Mouse (Mus musculus): ENCODE results near the gene Pvr.

Pvr gene

DNA sequence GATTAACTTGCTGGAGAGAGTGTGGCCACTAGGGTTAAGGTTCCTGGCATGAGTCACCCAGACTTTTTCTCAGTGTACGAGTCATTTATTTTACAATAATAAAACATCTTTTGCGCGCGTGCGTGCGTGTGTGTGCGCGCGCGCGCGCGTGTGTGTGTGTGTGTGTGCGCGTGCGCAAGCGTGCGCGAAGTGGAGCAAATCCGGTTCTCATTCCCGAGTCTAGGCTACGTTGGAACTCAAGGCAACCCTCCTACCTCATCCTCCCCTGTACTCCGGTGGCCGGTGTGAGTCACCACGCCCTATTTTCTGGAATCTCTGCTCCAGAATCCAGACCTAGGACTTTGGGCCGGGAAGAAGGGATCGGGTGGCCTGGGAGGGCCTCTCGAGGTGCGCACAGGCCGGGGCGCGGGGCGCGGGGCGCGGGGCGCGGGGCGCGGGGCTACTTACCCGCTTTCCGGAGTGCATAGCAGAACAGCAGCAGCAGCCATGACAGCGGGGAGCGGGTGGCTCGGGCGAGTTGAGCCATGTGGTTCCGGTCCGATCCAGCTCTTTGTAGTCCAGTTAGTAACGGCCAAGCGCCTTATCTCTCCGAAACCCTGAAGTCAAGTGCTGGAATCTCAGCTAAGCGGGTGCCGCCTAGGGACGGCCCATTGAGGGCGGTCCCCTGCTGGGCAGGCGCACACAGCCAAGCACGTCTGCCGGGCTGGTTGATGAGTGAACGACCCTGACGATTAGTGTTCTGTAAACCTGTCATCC is at the start of gene Pvr:
Gene Pvr (minus strand): TSS at position 655 of the 756 bp plus-strand sequence.
- in situ Hi-C loops (cut with MseI, MboI) = no loop called here

DNA sequence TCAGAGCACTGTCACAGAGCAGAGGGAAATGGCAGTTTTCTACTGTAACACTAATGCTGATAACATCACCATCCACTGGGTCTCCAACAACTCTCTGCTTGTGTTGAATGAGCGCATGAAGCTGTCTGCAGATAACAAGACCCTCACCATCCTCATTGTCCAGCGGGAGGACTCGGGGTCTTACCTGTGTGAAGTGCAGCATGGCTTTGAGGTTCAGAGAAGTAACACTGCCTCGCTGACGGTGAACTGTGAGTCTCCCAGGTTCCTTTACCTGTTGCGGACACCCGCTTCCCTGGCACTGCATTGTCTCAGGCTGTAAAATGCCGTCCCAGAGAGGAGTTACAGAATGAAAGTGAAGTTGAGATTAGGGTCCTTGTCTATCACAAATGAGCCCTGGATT is 49.2 kb upstream of the Pvr start:
- in situ Hi-C loops (cut with MseI, MboI) = no loop called here

DNA sequence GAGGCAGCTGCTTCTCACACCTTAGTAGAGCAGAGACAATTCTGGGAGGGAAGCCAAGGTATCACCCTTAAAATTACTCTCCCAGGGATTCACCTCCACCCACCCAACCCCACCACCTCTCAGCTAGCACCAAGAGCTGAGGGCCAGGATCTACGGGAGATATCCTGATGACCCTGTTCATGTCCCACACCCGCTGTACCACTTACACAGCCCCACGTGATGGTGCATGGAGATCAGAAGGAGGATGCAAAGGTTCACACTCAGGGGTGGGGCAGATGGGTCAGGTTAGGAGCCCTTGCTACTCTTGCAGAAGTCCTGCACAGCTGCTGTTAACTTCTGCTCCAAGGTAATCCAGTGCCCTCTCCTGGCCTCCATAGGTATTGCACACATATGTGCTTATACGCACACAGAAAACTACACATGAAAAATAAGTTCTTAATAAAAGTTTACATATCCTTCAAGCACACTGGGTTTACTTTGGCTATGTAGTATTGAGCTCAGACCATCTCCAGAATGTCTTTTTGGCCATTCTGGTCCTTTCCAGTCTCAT is 48.7 kb upstream of the Pvr start:
- in situ Hi-C loops (cut with MseI, MboI) = no loop called here

DNA sequence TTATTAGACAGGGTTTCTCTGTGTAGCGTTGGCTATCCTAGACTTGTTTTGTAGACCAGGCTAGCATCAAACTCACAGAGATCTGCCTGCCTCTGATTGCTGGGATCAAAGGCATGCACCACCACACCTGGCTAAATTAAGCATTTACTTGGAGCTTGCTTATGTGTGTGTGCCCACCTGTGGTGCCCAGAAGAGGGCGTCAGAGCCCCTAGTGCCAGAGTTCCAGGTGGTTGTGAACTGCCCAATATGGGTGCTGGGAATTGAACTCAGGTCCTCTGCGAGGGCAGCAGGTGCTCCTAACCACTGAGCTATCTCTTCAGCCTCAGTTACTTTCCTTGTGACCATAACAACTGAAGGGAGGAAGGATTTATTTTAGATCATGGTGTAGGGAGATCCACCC is 48.1 kb upstream of the Pvr start:
- in situ Hi-C loops (cut with MseI, MboI) = no loop called here

DNA sequence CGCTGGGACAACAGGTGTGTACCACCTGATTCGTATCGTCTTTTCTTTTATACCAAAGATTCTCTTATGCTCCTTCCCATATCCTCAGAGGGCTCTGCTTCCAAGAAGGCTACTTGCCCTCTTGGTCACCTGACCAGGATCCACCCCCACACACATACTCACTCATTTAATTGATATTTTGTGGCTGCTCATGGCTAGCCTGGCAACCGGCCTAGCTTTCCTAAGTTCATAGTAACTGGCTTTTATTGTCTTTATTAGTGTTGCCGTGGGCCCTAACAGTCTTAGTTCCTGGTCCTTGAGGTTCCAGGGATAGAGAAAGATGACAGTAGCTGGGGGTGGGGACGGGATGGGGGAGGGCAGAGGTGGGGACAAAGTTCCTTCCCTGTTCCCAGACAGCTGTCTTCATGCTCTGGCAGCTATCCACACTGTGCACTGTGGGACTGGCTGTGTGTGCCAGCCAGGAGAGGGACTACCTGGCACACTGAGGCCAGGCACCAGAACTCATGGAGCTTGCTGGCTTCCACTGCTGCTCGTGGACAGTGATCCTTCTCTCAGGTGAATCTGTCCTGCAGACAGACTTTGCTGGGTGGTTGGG is 44.1 kb upstream of the Pvr start, which contains the start of gene Ceacam20:
Gene Ceacam20 (plus strand): TSS at position 428 of the 595 bp plus-strand sequence.
- in situ Hi-C loops (cut with MseI, MboI) = no loop called here

DNA sequence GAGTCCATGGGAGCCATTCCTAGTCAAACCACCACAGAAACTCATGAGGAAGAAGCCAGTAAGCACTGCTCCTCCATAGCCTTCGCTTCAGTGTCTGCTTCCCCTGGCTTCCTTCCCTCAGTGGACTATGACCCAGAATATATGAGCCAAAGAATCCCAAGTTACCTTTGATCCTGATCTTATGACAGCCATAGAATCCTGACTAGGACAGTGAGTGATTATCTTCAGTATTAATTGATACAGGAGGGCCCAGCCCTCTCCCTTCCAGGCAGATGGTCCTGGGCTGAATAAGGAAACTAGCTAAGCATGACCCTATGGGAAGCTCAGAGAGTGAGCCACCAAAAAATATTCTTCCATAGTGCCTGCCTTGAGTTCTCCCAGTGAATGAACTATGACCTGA is 41.5 kb upstream of the Pvr start:
- in situ Hi-C loops (cut with MseI, MboI) = no loop called here

DNA sequence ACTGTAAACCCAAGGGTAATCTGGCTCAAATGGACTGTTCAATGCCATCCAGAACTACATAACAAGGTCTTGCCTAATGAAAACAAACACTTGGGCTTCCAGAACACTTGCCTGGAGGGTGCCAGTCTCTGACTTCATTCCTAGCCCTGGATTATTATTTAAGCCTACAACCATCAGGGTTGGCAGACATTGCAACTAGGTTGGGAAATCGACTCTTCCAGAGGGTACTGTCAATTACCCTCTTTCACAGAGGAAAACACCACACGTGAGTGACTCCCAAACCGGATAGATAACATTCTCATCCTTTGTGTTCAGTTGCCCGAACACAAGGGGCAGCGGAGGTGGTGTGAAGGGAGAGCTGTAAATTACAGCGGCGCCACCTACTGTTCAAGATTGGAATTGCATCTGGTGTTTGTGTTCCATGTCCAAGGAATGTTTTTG is 35.4 kb upstream of the Pvr start:
- in situ Hi-C loops (cut with MseI, MboI) = loop anchor here in 1 of 2 experiments (5.0 kb wide), 1 partner anchor 44 kb away; no protein-coding TSS in a partner anchor

DNA sequence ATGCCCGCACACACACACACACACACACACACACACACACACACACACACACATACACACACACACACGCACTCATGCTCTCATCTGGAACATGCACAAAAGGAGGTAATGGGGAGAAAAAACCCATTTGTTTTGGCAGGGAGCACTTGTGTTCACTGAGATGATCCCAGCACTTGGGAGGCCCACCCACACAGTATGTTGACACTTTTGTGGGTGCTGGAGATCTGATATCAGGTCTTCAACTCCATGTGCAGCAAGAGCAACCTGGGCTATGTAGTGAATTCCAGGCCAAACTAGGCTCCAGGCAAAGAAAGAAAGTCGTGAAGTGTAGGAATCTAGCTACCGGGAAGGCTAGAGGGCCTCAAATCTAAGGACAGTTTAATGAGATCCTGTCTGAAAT is 34.9 kb upstream of the Pvr start:
- in situ Hi-C loops (cut with MseI, MboI) = loop anchor here in 1 of 2 experiments (5.0 kb wide), 1 partner anchor 44 kb away; no protein-coding TSS in a partner anchor

DNA sequence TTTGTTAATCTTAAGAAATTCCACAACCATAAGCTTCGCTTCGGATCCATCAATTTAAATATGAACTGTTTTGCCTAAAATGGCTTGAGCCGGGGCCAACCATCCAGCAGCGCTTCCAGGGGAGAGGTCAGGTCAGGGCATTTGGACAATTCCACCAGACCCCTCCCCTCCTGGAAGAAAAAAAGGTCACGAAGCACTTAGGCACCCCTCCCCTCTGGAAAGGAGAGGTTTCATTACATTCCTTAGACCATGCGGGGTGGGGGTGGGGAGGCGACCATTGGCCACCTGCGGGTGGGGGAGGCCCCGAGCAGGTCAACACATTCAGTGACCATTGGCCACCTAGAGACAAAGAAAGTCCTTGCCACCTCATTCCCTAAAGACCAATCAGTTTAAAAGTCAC is 32.1 kb upstream of the Pvr start:
- in situ Hi-C loops (cut with MseI, MboI) = loop anchor here in 1 of 2 experiments (5.0 kb wide), 1 partner anchor 41 kb away; no protein-coding TSS in a partner anchor

DNA sequence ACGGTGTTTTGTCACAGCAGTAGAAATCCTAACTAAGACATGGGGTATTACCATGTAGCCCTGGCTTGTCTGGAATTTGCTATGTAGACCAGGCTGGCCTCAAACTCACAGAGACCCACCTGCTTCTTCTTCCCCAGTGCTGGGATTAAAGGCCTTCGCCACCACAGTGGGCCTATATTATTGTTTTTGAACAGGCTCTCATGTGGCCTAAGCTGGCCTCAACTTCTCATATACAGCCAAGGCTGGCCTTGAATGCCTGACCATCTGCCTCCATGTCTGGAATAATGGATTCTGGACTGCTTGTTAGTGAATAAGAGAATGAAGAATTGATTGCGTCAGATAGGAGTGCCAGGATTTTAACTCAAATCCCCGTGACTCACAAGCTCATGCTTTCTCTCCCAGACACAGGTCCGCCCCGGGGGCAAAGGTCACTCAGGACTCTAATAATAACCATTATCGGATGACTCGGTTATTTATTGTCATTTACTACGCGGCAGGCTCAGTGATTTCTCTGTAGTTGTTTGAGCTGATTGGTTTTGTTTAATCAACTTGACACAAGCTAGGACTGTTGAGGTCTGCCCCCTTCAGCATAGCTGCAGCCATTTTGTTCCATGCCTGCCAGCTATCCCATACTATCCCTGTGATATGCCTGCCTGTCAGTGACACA is 31.5 kb upstream of the Pvr start:
- in situ Hi-C loops (cut with MseI, MboI) = loop anchor here in 1 of 2 experiments (5.0 kb wide), 1 partner anchor 40 kb away; no protein-coding TSS in a partner anchor

DNA sequence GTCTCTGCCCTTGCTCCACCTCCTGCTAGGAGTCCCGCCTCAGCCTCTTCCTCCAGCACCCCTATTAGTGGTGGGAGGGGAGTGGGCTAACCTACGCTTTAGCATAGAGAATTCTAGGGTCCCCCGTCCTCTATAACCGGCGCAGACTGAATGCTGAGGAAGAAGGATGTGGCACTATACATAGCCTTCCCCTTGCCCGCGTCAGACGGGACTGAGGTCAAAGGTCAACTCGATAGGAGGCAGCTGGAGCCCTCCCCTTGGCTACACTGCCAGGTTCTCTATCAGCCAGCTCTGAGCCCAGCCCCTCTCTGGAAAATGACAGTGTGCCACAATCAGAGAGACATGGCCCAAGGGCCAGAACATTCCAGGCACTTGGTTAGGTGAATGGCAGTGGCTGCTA is 29.6 kb upstream of the Pvr start, which contains the start of gene Igsf23:
Gene Igsf23 (minus strand): TSS at position 168 of the 400 bp plus-strand sequence.
- in situ Hi-C loops (cut with MseI, MboI) = loop anchor here in 1 of 2 experiments (5.0 kb wide), 1 partner anchor 38 kb away; no protein-coding TSS in a partner anchor

DNA sequence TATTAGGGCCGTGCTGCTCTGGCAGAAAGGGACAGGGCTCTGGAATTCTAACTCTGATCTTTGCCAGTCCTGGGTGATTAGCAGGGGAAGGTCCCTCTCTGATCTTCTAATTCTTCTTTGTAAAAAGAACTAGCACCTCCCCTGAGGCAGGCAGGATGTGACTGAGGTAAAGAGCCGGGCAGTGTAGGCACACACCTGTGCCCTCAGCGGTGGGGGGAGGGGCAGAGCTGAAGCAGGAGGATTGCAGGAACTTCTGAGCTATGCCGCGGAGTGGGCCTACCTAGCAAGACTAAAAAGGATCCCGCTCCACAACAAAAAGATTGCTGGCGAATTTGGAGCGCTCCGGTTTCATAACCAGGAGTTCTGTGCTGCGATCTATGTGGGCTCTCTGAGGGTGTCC is 29.0 kb upstream of the Pvr start:
- in situ Hi-C loops (cut with MseI, MboI) = loop anchor here in 1 of 2 experiments (5.0 kb wide), 1 partner anchor 38 kb away; no protein-coding TSS in a partner anchor

DNA sequence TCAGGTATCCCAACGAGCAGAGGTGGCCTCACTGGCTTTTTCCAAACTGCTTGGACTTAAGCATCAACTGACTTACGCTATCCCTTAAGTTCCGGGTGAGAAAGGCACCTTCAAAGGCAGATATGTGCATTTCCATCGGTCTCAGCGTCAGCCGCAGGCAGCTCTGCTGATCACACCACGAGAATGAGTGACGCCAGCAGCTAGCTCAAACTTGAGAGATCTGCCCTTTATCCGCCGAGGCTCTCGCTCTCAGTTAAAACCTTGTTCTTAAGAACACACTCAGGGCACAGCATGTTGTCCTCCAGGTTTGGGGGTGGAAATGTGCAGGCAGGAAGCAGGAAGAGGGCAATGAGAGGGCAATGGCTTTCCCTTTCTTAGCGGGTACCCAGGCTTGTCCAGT is 28.0 kb upstream of the Pvr start:
- in situ Hi-C loops (cut with MseI, MboI) = no loop called here

DNA sequence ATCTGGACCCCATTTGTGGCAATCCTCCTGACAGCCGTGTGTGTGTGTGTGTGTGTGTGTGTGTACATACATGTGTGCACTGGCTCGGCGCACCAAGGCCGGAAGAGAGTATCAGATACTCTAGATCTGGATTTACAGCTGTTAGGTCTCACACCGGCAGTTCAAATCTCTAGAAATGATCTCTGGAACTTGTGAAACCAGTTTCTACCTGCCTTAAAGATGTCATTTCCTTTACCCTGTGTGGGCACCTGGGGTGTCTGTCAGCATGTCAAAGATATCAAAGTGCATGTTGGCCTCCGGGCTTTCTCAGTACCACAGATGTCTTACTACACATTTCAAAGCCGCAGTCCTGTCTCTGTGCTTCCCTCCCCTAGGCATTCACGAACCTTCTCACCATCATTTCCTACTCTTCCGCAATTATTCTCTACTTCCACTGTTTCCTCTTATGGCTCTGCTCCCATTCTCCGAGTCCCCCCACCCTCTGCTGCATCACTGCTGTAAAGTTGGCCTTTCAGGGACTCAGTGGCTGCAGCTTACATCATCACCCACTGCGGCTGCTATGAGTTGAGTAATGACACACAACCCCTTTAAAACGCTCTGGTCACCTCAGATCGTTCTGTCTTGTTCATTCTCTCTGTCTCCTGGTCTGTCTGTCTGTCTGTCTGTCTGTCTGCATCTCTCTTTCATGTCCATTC is 25.0 kb upstream of the Pvr start:
- in situ Hi-C loops (cut with MseI, MboI) = no loop called here

DNA sequence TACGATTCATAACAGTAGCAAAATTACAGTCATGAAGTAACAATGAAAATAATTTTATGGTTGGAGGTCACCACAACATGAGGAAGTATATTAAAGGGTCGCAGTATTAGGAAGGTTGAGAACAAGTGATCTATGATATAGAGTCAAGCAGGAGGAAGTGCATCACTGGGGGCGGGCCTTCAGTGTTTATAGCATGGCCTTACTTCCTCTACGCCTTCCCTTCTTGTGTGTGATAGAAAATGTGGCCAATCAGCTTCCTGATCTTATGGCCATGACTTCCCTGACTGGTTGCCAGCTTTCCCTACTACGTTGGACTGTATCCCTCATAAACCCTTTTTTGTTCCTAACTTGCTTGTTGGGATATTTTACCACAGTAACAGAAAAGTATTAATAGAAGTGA is 24.2 kb upstream of the Pvr start:
- in situ Hi-C loops (cut with MseI, MboI) = no loop called here

DNA sequence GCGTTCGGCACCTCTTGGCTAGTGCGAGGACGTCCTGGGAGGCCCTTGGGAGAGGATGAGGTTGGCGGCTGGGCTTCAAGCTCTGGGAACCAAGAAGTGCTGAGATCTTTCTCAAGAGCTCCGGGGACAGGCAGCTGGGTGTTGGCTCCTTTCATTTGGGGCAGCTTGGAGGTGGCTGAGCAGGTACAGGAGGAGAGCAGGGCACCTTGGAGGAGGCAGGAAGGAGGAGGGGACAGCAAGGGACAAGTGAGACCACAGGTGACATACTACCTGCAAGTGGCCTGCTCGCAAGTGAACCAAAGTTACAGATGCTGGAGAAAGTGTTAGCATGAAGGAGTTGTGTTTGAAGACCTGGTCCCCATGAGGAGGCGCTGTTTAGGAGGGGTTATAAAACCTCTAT is 23.7 kb upstream of the Pvr start:
- in situ Hi-C loops (cut with MseI, MboI) = no loop called here

DNA sequence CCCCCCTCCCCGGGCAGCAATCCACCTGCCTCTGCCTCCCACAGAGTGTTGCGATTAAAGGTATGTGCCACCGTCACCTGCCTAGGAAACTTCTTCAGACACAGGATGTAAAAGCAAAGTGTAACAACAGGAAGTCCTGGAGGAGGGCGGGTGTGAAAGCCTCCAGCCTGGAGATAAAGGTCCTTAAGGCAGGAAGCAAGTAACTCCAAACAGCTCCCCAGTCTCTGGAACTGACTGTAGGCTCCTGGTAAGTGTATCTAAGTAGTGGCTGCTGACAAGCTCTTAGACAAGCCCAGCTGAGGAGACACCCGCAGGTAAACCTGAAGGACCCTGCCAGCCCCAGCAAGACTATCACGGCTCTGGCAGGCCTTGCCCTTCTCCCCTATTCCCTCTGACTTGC is 19.3 kb upstream of the Pvr start:
- in situ Hi-C loops (cut with MseI, MboI) = no loop called here

DNA sequence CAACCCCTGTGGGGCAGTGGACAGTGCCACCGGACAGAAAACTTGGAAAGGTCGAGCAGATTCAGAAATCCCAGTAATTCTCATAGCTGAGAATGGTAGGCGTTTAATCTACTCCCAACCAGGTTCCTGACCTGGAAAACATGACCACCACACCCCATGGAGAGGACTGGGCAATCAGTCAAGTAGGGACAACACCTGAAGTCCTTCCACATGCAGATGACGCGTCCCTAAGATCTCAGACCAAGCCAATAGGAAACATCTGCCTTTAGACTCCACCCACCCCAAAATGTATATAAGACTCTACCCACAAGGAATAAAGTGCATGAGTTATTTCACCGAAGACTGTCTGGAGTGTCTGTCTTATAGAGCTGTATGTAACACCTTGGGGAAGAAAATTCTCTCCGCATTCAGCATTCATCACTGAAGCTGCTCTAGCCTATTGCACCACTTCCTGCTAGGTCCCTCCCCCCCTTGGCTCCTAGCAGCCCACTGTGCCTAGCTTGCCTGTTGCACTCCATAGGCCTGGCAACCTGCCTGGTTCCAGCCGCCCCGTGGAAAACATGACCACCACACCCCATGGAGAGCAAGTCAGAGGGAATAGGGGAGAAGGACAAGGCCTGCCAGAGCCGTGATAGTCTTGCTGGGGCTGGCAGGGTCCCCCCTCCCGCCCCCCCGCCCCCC is 18.7 kb upstream of the Pvr start:
- in situ Hi-C loops (cut with MseI, MboI) = no loop called here

DNA sequence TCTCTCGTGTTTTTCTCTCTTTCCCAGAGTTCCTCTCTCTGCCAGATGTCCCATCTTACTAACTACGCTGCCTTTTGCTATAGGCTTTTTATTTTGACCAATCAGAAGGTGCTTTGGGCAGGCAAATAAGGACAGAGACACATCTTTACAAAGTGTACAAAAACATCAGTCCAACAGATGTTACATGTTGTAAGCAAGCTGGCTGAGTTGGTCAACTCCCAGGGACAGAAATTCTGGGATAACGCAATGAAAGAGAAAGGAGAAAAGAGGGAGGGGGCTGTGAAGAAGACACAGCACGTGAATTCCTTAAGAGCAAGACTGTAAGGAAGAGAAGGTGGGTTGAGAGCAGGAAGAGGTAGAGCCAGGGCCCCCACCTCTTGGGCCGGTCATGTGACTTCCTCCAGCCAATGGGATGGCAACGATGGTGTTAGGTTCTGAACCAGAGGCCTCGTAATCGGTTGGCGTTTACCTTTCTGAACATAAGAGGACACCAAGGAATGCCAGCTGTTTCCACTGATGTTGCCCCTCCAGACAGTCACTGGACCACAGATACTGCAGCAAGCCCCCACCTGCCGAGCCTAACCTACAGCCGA is 16.4 kb upstream of the Pvr start:
- in situ Hi-C loops (cut with MseI, MboI) = no loop called here

DNA sequence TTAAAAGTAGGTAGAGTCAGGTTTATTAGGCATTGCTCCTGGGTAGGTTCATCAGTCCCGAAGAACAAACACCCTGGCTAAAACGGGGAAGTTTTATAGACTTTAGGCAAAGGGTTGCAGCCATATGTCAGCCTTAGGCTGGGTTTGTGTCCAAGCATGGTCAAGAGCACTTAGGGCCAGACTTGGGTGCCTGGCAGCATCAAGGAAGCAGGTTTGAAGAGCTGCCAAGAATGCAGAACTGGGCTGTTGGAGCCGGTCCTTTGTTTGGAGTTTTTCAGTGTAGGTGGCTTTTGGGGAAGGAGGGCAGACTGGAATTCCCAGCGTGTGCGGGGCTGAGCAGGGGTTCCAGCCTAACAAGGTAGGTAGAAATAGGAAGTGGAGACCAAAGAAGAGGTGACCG is 15.0 kb upstream of the Pvr start:
- in situ Hi-C loops (cut with MseI, MboI) = no loop called here

Measured in mouse trophoblast stem cell (cell line).